Mouse (Mus musculus) midbrain, postnatal 0 days (tissue): Measurements from ENCODE around the gene Smarcd3. TPM values are rescaled to one million over a fixed set of nuclear protein-coding genes. Genes with fewer than 3 reads are reported as not detected.

Experiments
- ATAC-seq: fragments of 200-750 bp; cut with Nextera tagmentation; 2 replicates; pipeline ENCODE4 v1.8.0; 2017; ENCODE audit warnings: moderate number of reproducible peaks, mild to moderate bottlenecking, moderate TSS enrichment, moderate library complexity; ENCODE audit not compliant: low FRiP score
- DNase-seq: peaks from one replicate; pipeline ENCODE4 v3.0.0-alpha.2; 2015; ENCODE audit warnings: low spot score
- H3K27ac ChIP-seq: fragments of 300-500 bp; sonication (generic); 2 replicates; pipeline ENCODE4 v1.5.1; 2014; ENCODE audit warnings: low read depth, mild to moderate bottlenecking, low read length, mixed read lengths
- H3K27me3 ChIP-seq: fragments of 300-500 bp; sonication (generic); 2 replicates; pipeline ENCODE4 v1.6.1; 2014; ENCODE audit warnings: low read length, control low read depth, mixed read lengths; ENCODE audit not compliant: insufficient read depth
- H3K36me3 ChIP-seq: fragments of 300-500 bp; sonication (generic); 2 replicates; pipeline ENCODE4 v1.6.1; 2014; ENCODE audit warnings: low read length, control low read depth, mixed read lengths; ENCODE audit not compliant: insufficient read depth
- H3K4me1 ChIP-seq: fragments of 300-500 bp; sonication (generic); 2 replicates; pipeline ENCODE4 v1.6.1; 2014; ENCODE audit warnings: mild to moderate bottlenecking, control low read depth, antibody characterized with exemption, low read length, mixed read lengths; ENCODE audit not compliant: insufficient read depth
- H3K4me2 ChIP-seq: fragments of 300-500 bp; sonication (generic); 2 replicates; pipeline ENCODE4 v1.6.1; 2014; ENCODE audit warnings: low read depth, mild to moderate bottlenecking, low read length, mixed read lengths; ENCODE audit not compliant: poor library complexity, severe bottlenecking
- H3K4me3 ChIP-seq: fragments of 300-500 bp; sonication (generic); 2 replicates; pipeline ENCODE4 v1.5.1; 2014; ENCODE audit warnings: low read depth, mild to moderate bottlenecking, low read length, moderate library complexity
- H3K9ac ChIP-seq: fragments of 300-500 bp; sonication (generic); replicated peaks from 2 replicates; pipeline ENCODE4 v1.6.1; 2014; ENCODE audit warnings: mild to moderate bottlenecking, low read length, moderate library complexity, mixed read lengths; ENCODE audit not compliant: poor library complexity, severe bottlenecking
- H3K9me3 ChIP-seq: fragments of 300-500 bp; sonication (generic); 2 replicates; pipeline ENCODE4 v1.6.1; 2016; ENCODE audit warnings: low read length, control low read depth
- CTCF ChIP-seq: IDR thresholded peaks from 2 replicates; pipeline ENCODE4 v1.5.1; 2016; ENCODE audit warnings: antibody characterized with exemption, mild to moderate bottlenecking
- WGBS: fragments of 180-500 bp; shearing (Covaris S2); extraction: QIAGEN DNeasy Blood & Tissue Kit; methylation state at CpG from one replicate; pipeline ENCODE4 v1.1.7; 2014; 5-methylcytosine and 5-hydroxymethylcytosine counted together
- polyA plus RNA-seq: library from polyadenylated mRNA; unstranded; fragments of >200 nt; fragmentation: Nextera tagmentation; extraction: Ambion mirVana; gene quantifications from 2 replicates; pipeline ENCODE4 v1.2.1, GENCODE M21; 2015
- total RNA-seq: library from RNA; depleted of rRNA; stranded (reverse); fragments of >200 nt; gene quantifications from 2 replicates; pipeline ENCODE4 v1.2.3, GENCODE M21; 2014

The Smarcd3 gene
- total and polyA plus RNA-seq, 2 experiments from 2014 or later, result 189 to 279 TPM

- 0 out of 2 replicates have a peak, but pooled peaks have one; percentile 21 for ATAC-seq
- no peak overlapping the region for H3K4me2 ChIP-seq
- no peak overlapping the region for H3K9ac ChIP-seq
- no peak for TF ChIP-seq CTCF
- peaks cover 13% of the 10 kb centered on the region for H3K36me3 ChIP-seq
- H3K4me1 ChIP-seq, result peaks cover 6% of the 10 kb centered on the region; the same call in 1 of the 2 replicates
- no peak overlapping the region for H3K27ac ChIP-seq
- H3K27me3 ChIP-seq, result no peaks in the 10 kb centered on the region
- no peaks in the 10 kb centered on the region for H3K9me3 ChIP-seq
- WGBS, result 54% methylated on average over 6 of the region's 6 CpGs
- DNase-seq, result peak; percentile 67
- no peak overlapping the region for H3K4me3 ChIP-seq
Measured at GRCm38 (mm10) chr5:24615097-24615496, 9.1 kb downstream of the Smarcd3 start.

DNA sequence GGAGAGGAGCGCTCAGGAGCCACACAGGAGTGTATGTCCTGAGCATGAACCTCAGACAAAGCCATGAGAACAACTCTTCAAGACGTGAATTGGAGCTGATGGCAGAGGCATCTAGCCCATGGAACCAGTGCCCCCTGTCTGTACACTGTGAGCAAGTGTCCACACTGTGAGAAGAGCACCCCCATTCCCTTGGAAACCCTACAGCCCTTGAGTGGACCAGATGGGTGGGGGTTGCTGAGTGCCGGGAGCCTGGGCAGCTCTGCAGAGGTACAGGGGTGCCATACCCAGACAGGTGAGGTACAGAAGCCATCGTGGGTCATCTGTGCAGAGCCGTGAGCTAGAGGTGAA lies 11.9 kb downstream of the Smarcd3 start:
- Histone ChIP-seq H3K9me3 (no peaks in the 10 kb centered on the region), H3K4me1 (peaks cover 6% of the 10 kb centered on the region; the same call in 1 of the 2 replicates), H3K9ac (peak overlapping the region; percentile 15; the same call in 1 of the 2 replicates), H3K27ac (no peak overlapping the region), H3K4me2 (no peak overlapping the region), H3K36me3 (peaks cover 12% of the 10 kb centered on the region), H3K4me3 (no peak overlapping the region), H3K27me3 (no peaks in the 10 kb centered on the region)
- DNase-seq, result no peak
- no peak for ATAC-seq
- peak; percentile 45 for TF ChIP-seq CTCF
- WGBS, result 67% methylated on average over 5 of the region's 5 CpGs

- no peak overlapping the region for H3K4me3 ChIP-seq
- H3K36me3 ChIP-seq, result peaks cover 10% of the 10 kb centered on the region
- DNase-seq (peak; percentile 81), ATAC-seq (peak; percentile 32; the same call in 1 of the 2 replicates)
- peak overlapping the region; percentile 15; the same call in 1 of the 2 replicates for H3K9ac ChIP-seq
- H3K4me1 ChIP-seq, result peaks cover 10% of the 10 kb centered on the region
- H3K27me3 ChIP-seq, result no peaks in the 10 kb centered on the region
- no peak overlapping the region for H3K4me2 ChIP-seq
- WGBS, result 47% methylated on average over 7 of the region's 7 CpGs
- H3K27ac ChIP-seq, result no peak overlapping the region
- no peaks in the 10 kb centered on the region for H3K9me3 ChIP-seq
- no peak for TF ChIP-seq CTCF
Measured at GRCm38 (mm10) chr5:24611366-24612301, 12.6 kb downstream of the Smarcd3 start.

GRCm38 (mm10) chr5:24609388-24609787 lies 14.8 kb downstream of the Smarcd3 start:
- TF ChIP-seq CTCF, result no peak
- no peak overlapping the region for H3K4me3 ChIP-seq

DNA sequence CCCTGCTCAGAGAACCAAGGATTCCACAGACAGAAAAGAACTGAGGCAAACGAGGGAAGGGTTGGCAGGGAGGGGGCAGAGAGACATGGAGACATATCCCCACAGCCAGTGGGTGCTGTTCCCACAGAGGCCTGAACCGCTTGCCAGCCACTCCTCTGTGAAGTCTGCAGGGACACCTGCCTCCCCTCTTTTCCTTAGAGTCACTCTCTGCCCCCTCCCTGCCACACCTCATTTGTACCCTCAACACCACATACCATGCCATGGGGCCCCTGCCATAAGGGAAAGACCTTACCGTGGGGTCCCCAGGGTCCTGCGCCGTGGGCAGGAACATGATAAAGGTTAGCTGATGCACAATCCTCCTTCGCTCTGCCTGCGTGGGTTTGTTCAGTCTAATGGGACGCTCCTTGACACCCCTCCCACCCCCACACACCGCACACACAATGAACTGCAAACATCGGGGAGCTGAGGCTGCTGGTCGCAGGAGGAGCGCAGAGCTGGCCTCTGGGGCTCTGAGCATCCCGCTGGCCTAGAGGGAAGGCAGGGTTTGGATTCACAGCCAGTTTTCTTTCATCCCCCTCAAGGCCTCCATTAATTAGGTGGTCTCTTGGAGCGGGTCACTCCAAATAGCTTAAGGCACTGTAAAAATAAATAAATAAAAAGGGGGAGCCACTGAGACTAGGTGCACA lies 18.1 kb downstream of the Smarcd3 start:
- Histone ChIP-seq H3K9ac (peak overlapping the region; percentile 94), H3K4me3 (peak overlapping the region; percentile 59), H3K36me3 (no peaks in the 10 kb centered on the region), H3K9me3 (no peaks in the 10 kb centered on the region), H3K27me3 (no peaks in the 10 kb centered on the region), H3K4me1 (peaks cover 45% of the 10 kb centered on the region), H3K27ac (peak overlapping the region; percentile 98), H3K4me2 (peak overlapping the region; percentile 72)
- ATAC-seq, result no peak
- WGBS, result 7% methylated on average over 14 of the region's 14 CpGs
- DNase-seq, result no peak
- TF ChIP-seq CTCF, result peak; percentile 48

More at GRCm38 (mm10) chr5:24609388-24609787, 14.8 kb downstream of the Smarcd3 start:
- Histone ChIP-seq H3K9ac (no peak overlapping the region), H3K36me3 (no peaks in the 10 kb centered on the region), H3K4me1 (peaks cover 26% of the 10 kb centered on the region), H3K9me3 (no peaks in the 10 kb centered on the region), H3K27me3 (no peaks in the 10 kb centered on the region), H3K27ac (no peak overlapping the region), H3K4me2 (no peak overlapping the region)
- ATAC-seq, result no peak
- 72% methylated on average over 5 of the region's 5 CpGs for WGBS
- no peak for DNase-seq
